Mouse (Mus musculus) kidney, embryonic 15.5 days (tissue): Measurements from ENCODE around the gene Nppc. TPM values are rescaled to one million over a fixed set of nuclear protein-coding genes. Genes with fewer than 3 reads are reported as not detected.

ENCODE experiments used
- ATAC-seq: fragments of 200-750 bp; cut with Nextera tagmentation; replicated peaks from 2 replicates; pipeline ENCODE4 v1.8.0; 2017; ENCODE audit warnings: moderate TSS enrichment; ENCODE audit not compliant: low FRiP score
- H3K27ac ChIP-seq: fragments of 300-500 bp; sonication (generic); 2 replicates; pipeline ENCODE4 v1.5.1; 2015; ENCODE audit warnings: mild to moderate bottlenecking, inconsistent platforms
- H3K27me3 ChIP-seq: fragments of 300-500 bp; sonication (generic); 2 replicates; pipeline ENCODE4 v1.6.1; 2015; ENCODE audit warnings: inconsistent platforms
- H3K36me3 ChIP-seq: fragments of 300-500 bp; sonication (generic); 2 replicates; pipeline ENCODE4 v1.6.1; 2015; ENCODE audit warnings: inconsistent platforms
- H3K4me1 ChIP-seq: fragments of 300-500 bp; sonication (generic); 2 replicates; pipeline ENCODE4 v1.6.1; 2015; ENCODE audit warnings: inconsistent platforms
- H3K4me2 ChIP-seq: fragments of 300-500 bp; sonication (generic); 2 replicates; pipeline ENCODE4 v1.6.1; 2015; ENCODE audit warnings: moderate library complexity, mild to moderate bottlenecking, inconsistent platforms
- H3K4me3 ChIP-seq: fragments of 300-500 bp; sonication (generic); replicated peaks from 2 replicates; pipeline ENCODE4 v1.5.1; 2015; ENCODE audit warnings: mild to moderate bottlenecking, inconsistent platforms
- H3K9ac ChIP-seq: fragments of 300-500 bp; sonication (generic); 2 replicates; pipeline ENCODE4 v1.6.1; 2015; ENCODE audit warnings: mild to moderate bottlenecking, inconsistent platforms
- H3K9me3 ChIP-seq: fragments of 300-500 bp; sonication (generic); replicated peaks from 2 replicates; pipeline ENCODE4 v1.6.1; 2016; ENCODE audit warnings: inconsistent platforms
- WGBS: fragments of 180-500 bp; shearing (Covaris S2); methylation state at CpG from one replicate; pipeline ENCODE4 v1.1.7; 2015; ENCODE audit warnings: mixed read lengths; 5-methylcytosine and 5-hydroxymethylcytosine counted together
- polyA plus RNA-seq: library from polyadenylated mRNA; unstranded; fragments of >200 nt; fragmentation: Nextera tagmentation; extraction: Ambion mirVana; gene quantifications from 2 replicates; pipeline ENCODE4 v1.2.1, GENCODE M21; 2015

Gene Nppc
- polyA plus RNA-seq = 3.7 and 4.3 TPM in 2 replicates

DNA sequence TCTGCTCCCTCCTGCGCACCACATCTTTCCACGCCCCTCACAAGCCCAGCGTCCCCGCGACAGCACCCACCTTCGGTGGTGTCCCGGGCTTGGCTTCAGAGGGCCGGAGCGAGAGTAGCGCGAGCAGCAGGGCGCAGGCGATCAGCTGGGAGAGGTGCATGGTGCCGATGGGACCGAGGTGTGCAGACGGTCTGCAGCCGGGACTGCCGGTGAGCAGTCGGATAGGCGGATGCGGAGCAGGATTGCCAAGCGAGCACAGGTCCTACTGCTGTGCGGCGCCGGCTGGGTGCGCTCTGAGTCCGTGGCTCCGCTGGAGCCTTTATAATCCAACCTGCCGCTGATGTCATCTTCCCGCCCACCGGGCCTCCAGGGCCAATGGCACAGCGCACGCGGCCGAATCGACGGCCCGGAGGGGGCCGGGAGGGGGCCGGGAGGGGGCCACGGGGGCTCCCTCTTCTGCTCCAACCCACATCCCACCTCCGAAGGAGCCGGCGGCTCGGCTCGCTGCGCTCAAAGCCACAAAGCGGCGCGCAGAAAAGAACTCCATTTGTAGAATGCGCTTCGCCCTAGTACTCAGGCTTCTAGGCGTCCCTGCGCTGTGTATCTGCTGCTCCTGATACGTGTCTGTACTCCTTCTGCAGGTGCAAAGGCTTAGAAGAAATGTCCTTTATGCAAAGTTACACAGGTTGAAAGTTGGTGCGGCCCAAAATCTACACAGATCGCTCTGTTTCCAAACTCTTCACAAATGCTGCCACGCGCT, at the start of gene Nppc:
Gene Nppc, minus strand, starts transcription at position 293 of the 760 bp plus-strand sequence.
- 5% methylated on average over 59 of the region's 59 CpGs for WGBS

DNA sequence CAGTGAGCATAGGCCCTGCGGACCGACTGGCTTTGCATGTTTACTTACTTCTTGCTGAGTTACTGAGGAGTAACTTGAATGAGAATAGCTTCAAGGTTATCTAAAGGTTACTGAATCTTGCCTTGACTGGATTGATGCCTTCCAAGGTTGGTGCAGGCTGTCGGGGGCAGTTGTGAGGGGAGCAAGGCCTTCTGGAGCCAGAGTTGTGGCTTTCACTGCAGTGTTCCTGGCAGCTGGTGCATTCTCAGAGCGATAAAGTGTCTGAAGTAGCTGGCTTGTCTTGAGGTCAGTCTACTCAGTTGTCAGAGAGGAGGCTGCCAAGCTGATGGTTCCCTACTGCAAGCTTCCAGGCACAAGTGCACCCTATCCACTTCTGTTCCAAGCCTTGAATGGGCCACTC, 49.0 kb upstream of the Nppc start:
- Histone ChIP-seq H3K4me1 (no peaks in the 10 kb centered on the region), H3K9ac (no peak overlapping the region), H3K4me2 (no peak overlapping the region), H3K4me3 (no peak overlapping the region), H3K36me3 (no peaks in the 10 kb centered on the region), H3K27ac (no peak overlapping the region), H3K9me3 (no peaks in the 10 kb centered on the region), H3K27me3 (no peaks in the 10 kb centered on the region)
- 84% methylated on average over 4 of the region's 4 CpGs for WGBS
- ATAC-seq = no peak

More for the DNA sequence above, at the start of gene Nppc:
- Histone ChIP-seq H3K4me1 (peaks cover 20% of the 10 kb centered on the region), H3K4me2 (peak within 1 kb of the TSS; percentile 99), H3K9ac (peak within 1 kb of the TSS; percentile 52), H3K27ac (no peak within 1 kb of the TSS), H3K4me3 (peak within 1 kb of the TSS; percentile 54), H3K36me3 (no peaks in the 10 kb centered on the region), H3K27me3 (peaks cover 61% of the 10 kb centered on the region), H3K9me3 (no peaks in the 10 kb centered on the region)
- ATAC-seq = peak; percentile 93

DNA sequence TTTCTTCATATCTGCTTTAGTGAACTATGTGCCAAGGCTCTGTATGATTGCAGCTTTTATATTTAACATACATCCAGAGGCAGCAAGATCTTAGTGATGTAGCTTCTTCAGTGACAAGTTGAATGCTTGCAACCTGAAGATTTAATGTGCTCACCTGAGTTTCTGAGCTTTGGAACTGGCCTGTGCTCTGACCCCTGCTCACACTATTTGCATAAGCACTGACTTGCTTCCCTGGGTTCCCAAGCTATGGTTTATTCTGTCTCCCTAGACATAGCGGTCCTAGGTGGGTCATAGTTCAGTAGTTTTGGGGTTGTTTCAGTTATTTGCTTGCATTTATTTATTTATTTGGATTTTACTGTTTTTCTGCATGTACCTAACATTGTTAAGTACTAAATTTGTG, 47.8 kb upstream of the Nppc start:
- Histone ChIP-seq H3K4me1 (no peaks in the 10 kb centered on the region), H3K9me3 (no peaks in the 10 kb centered on the region), H3K9ac (no peak overlapping the region), H3K27ac (no peak overlapping the region), H3K4me2 (no peak overlapping the region), H3K36me3 (no peaks in the 10 kb centered on the region), H3K27me3 (no peaks in the 10 kb centered on the region), H3K4me3 (no peak overlapping the region)
- WGBS = 85% methylated on average over 1 of the region's 1 CpGs
- no peak for ATAC-seq

DNA sequence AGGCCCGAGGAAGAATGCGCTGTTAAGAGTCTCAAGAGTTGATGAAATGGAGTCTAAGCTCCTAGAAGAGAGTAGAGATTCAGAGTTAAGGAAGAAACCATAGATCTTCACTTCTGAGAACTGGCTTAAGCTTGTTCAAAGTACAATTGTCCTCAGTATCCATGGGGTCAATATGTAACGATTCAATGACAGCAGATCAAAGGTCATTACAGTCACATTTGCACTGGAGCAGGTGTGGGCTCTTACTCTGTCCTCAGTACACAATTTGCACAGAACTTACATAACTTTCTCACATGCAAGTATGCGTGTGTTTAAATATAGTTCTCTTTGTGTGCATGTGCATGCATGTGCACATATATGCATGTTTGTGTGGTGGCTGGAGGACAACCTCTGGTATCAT, 42.7 kb upstream of the Nppc start:
- no peaks in the 10 kb centered on the region for H3K36me3 ChIP-seq
- no peaks in the 10 kb centered on the region for H3K9me3 ChIP-seq
- H3K4me3 ChIP-seq = no peak overlapping the region
- no peak overlapping the region for H3K4me2 ChIP-seq
- H3K27me3 ChIP-seq = no peaks in the 10 kb centered on the region
- no peaks in the 10 kb centered on the region for H3K4me1 ChIP-seq
- no peak overlapping the region for H3K9ac ChIP-seq
- 93% methylated on average over 4 of the region's 4 CpGs for WGBS
- no peak overlapping the region for H3K27ac ChIP-seq
- ATAC-seq = no peak

DNA sequence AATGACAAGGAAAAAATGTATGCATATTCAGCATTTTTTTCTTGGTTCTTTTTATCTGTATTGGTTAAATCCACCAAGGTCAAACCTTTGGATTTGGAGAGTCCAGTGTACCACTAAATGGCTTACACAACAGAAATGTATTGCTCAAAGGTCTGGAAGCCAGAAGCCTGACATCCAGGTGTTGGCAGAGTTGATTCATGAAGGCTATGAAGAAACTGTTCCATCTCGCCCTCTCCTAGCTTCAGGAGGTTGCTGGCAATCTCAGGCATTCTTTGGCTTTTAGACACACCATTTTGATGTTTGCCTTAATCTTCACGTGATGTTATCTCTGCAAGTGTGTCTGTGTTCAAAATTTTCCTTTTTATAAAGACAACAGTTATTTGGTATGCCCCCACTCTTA, 41.7 kb upstream of the Nppc start:
- ATAC-seq = no peak
- 88% methylated on average over 2 of the region's 2 CpGs for WGBS
- H3K27ac ChIP-seq = no peak overlapping the region
- no peak overlapping the region for H3K4me2 ChIP-seq
- H3K9me3 ChIP-seq = no peaks in the 10 kb centered on the region
- H3K4me1 ChIP-seq = no peaks in the 10 kb centered on the region
- no peaks in the 10 kb centered on the region for H3K36me3 ChIP-seq
- no peak overlapping the region for H3K9ac ChIP-seq
- no peak overlapping the region for H3K4me3 ChIP-seq
- no peaks in the 10 kb centered on the region for H3K27me3 ChIP-seq

DNA sequence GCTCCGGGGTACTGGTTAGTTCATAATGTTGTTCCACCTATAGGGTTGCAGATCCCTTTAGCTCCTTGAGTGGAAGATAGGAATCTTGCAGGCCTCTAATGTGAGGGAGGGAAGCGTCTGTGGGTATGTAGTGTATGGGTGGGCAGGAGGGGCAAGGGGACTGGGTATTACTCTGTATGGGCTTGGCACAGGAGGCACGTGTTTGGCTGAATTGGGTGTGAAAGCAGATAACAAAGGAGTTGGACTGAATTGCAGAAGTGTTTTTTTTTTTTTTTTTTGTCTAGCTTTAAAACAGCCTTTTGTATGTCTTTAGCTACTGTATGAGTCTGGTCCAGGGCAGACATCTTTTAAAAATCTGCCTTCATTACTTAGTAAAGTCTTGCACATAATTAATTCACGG, 39.2 kb upstream of the Nppc start:
- peaks cover 12% of the 10 kb centered on the region for H3K4me1 ChIP-seq
- no peak overlapping the region for H3K4me3 ChIP-seq
- H3K9me3 ChIP-seq = no peaks in the 10 kb centered on the region
- ATAC-seq = no peak
- H3K27me3 ChIP-seq = no peaks in the 10 kb centered on the region
- 87% methylated on average over 4 of the region's 4 CpGs for WGBS
- no peak overlapping the region for H3K4me2 ChIP-seq
- H3K36me3 ChIP-seq = no peaks in the 10 kb centered on the region
- no peak overlapping the region for H3K27ac ChIP-seq
- no peak overlapping the region for H3K9ac ChIP-seq

DNA sequence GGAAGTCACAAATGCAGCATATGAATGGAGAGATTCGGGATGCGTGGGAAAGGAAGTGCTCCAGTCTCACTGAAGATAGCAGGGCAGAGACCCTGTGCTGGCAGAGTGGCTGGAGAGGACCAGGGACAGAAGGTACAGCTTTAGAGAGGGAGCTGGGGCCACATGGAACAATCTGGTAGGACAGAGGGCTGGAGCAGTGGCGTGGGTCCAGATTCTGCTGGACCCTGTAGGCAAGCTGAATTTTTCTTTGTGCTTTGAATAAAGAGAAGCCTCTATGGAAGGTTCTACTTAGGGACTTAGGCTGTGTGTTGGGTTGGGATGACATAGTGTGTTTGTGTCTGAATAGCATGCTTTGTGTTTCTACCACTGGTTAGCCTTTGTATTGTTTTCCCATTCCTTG, 35.1 kb upstream of the Nppc start:
- no peak overlapping the region for H3K4me2 ChIP-seq
- no peak overlapping the region for H3K9ac ChIP-seq
- H3K36me3 ChIP-seq = no peaks in the 10 kb centered on the region
- no peak overlapping the region for H3K27ac ChIP-seq
- no peaks in the 10 kb centered on the region for H3K9me3 ChIP-seq
- 91% methylated on average over 3 of the region's 3 CpGs for WGBS
- no peak for ATAC-seq
- peaks cover 18% of the 10 kb centered on the region for H3K4me1 ChIP-seq
- H3K4me3 ChIP-seq = no peak overlapping the region
- no peaks in the 10 kb centered on the region for H3K27me3 ChIP-seq

DNA sequence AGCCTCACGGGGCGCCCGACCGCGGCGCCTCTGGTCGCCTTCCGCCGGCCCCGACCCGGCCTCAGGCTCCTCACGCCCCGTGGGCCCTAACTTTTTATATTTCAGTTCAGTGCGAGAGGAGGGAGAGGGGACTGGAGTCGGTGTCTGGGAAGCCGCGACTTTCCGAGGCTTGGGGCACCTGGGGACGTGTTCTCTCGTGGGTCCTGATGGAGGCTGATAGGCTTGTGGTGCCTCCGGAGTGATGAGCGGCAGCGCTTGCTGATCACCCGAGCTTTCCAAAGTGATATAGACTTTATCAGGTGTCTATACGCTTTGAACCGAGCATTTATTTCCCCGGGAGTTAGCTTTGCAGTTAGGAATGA, 33.6 kb upstream of the Nppc start:
- under 1% methylated on average over 27 of the region's 27 CpGs for WGBS

DNA sequence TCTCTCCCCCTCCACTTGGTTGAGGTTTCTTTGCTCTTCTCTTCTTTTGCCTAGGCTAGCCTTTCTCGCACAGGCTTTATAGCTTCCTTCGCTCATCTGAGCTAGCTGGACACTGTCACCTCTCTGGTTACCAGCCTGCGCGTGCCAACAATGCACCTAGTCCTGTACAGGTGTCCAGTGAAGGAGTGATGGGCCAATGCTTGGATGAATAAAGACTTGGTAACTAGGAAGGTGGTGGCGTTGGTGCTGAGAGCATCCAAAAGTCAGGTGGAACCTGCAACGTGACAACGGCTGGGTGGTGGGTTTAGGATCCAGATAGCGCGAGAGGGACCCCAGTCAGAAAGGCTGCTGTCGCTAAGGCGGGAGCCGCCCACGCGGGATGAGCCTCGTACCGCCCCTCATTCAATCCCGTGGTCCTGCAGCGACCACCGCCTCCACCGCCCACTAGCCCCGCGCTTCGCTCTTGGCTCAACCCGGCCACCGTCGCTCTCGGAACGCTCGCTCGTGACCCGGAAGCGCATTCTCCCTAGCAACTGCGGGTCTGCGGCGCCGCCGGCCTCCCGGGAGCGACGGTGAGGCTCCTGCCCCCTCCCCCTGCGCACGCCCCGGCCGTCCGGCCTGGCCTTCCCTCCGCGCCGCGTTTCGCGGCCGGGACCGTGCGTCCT, 33.1 kb upstream of the Nppc start, which contains the start of gene Dis3l2:
Gene Dis3l2, plus strand, starts transcription at position 509 of the 665 bp plus-strand sequence.
- Histone ChIP-seq H3K36me3 (no peaks in the 10 kb centered on the region), H3K4me3 (peak within 1 kb of the TSS; percentile 86), H3K4me2 (peak within 1 kb of the TSS; percentile 83), H3K9ac (peak within 1 kb of the TSS; percentile 92), H3K4me1 (peaks cover 18% of the 10 kb centered on the region), H3K27me3 (no peaks in the 10 kb centered on the region), H3K27ac (peak within 1 kb of the TSS; percentile 92), H3K9me3 (no peaks in the 10 kb centered on the region)
- ATAC-seq = peak; percentile 95
- 2% methylated on average over 54 of the region's 54 CpGs for WGBS

More for the DNA sequence above, 33.6 kb upstream of the Nppc start:
- Histone ChIP-seq H3K9ac (peak overlapping the region; percentile 92), H3K4me3 (peak overlapping the region; percentile 86), H3K9me3 (no peaks in the 10 kb centered on the region), H3K27ac (peak overlapping the region; percentile 92), H3K36me3 (no peaks in the 10 kb centered on the region), H3K4me1 (peaks cover 18% of the 10 kb centered on the region), H3K4me2 (peak overlapping the region; percentile 83), H3K27me3 (no peaks in the 10 kb centered on the region)
- ATAC-seq = peak; percentile 37; the same call in 1 of the 2 replicates

DNA sequence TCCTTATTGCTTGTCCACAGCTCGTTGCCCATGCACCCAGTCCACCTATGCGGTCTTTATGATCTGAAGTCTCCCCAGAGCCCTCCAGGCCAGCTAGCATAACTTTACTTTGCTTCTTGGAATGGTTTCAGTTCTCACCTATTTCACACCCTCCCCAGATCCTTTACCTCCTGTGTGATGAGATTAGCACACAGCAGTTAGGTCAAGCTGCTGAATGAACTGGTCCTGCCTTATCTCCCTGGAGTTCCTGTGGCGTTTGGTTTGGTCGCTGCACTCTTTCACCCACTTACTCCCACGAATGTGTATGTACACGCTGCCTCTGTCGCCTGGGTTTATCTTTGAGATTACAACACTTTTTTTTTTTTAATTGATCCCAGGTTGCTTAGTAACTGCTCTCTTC, 30.0 kb upstream of the Nppc start:
- peaks cover 10% of the 10 kb centered on the region for H3K4me1 ChIP-seq
- H3K27me3 ChIP-seq = no peaks in the 10 kb centered on the region
- H3K4me3 ChIP-seq = no peak overlapping the region
- no peaks in the 10 kb centered on the region for H3K36me3 ChIP-seq
- no peak overlapping the region for H3K27ac ChIP-seq
- no peaks in the 10 kb centered on the region for H3K9me3 ChIP-seq
- no peak for ATAC-seq
- no peak overlapping the region for H3K4me2 ChIP-seq
- H3K9ac ChIP-seq = no peak overlapping the region
- WGBS = 77% methylated on average over 7 of the region's 7 CpGs

DNA sequence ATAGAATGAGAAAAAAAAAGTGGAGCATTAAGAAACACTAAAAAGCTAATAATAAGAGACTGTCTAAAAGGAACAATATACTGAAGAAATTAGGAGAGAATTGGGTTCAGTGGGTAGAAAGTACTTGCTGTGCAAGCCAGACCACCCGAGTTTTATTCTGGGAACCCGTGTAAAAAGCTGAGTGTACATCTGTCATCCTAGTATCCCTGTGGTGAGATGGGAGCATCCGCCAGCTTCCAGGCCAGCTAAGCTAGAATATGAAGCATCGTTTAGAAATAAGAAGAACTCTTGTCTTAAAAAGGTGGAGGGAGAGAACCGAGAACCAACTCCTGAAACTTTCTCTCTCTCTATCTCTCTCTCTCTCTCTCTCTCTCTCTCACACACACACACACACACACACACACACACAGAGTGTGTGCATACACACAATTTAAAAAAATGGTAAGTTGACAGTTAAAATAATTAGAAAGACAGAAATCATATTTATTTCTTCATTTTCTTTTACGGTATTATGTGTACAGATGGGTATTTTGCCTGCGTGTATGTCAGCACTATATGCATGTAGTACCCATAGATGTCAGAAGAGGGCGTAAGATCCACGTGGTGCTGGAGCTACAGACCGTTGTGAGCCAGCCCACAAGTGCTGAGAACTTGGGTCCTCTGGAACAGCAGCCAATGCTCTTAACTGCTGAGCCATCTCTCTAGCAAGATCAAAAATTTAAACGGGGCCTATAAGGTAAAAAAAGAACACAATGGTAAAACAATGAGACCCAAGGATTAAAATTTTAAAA, 29.2 kb upstream of the Nppc start:
- no peaks in the 10 kb centered on the region for H3K27me3 ChIP-seq
- no peak overlapping the region for H3K4me3 ChIP-seq
- no peak overlapping the region for H3K9ac ChIP-seq
- H3K4me1 ChIP-seq = peaks cover 6% of the 10 kb centered on the region
- H3K27ac ChIP-seq = no peak overlapping the region
- ATAC-seq = no peak
- H3K4me2 ChIP-seq = no peak overlapping the region
- no peaks in the 10 kb centered on the region for H3K36me3 ChIP-seq
- no peaks in the 10 kb centered on the region for H3K9me3 ChIP-seq
- 68% methylated on average over 11 of the region's 11 CpGs for WGBS

DNA sequence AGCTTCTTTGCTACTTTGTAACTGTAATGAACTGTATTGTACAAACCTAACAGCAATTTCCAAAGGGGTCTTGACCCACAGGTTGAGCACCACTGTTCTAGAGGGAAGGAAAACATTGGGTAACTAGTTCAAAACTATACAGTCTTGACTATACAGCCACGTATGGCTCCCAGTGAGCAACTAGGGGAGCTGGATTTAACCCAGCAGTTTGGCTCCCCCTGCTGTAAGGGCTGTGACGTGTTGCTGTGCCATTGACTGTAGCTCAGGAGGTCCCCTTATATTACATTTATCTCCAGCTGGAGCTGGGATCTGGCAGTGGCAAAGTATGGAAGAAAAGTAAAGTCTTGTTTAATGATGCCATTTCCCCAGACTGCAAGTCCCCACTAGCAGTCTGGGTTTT, 28.4 kb upstream of the Nppc start:
- Histone ChIP-seq H3K9me3 (no peaks in the 10 kb centered on the region), H3K4me1 (peaks cover 6% of the 10 kb centered on the region), H3K36me3 (no peaks in the 10 kb centered on the region), H3K4me2 (no peak overlapping the region), H3K4me3 (no peak overlapping the region), H3K27ac (no peak overlapping the region), H3K27me3 (no peaks in the 10 kb centered on the region), H3K9ac (no peak overlapping the region)
- 33% methylated on average over 2 of the region's 2 CpGs for WGBS
- ATAC-seq = no peak
